In the genomic region with DNA sequence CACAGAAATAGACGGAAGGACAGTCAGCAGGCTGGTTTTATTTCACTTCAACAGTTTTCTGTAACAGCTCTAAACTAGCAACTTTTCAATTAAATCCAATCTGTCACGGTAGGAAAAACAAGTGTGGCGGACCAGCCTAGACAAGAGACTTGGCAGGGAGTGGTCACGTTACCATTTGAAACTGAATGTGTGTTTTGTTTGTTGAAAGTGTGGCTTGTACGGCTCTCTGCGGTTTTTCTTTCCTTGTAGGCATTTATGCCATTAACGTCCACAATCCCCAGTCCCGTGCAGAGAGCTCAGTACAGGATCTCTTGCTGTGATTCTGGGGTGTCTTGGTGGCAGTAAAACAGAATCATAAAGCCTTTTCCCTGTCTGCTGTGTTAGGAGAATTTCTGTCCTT, we compare ENCODE assay signal across 11 mouse cellular contexts.
DNase-seq lines count a peak whose midpoint lies in the region; ATAC-seq lines count a peak whose summit lies in the region.
"Had no signal": no experiment of that assay in that cellular context is flagged by ENCODE, and none has a peak within 500 bp of the region (broad histone marks: within the 10 kb centered on the region; RNA-seq: fewer than 3 reads in every experiment).

No protein-coding gene starts in this region.

- peak; percentile 69; the same call in 1 of the 2 replicates for ATAC-seq in midbrain, embryonic 13.5 days
- no peak for ATAC-seq in erythroid progenitor cell, adult 5-6 weeks (replicated peaks; ENCODE audit: low FRiP score, poor library complexity, severe bottlenecking)
- ATAC-seq: lung, postnatal 0 days had no signal

- H3K9ac ChIP-seq in midbrain, embryonic 13.5 days (replicated peaks): no peak overlapping the region

- H3K36me3 ChIP-seq in midbrain, embryonic 13.5 days: no peaks in the 10 kb centered on the region

- peaks cover 14% of the 10 kb centered on the region for H3K27me3 ChIP-seq in midbrain, embryonic 13.5 days

- intact Hi-C loops in gastrocnemius, postnatal 14 days (cut with DNase I; ENCODE audit: low total_unique reads): no loop called here

- peaks cover 6% of the 10 kb centered on the region; the same call in 1 of the 2 replicates for H3K4me1 ChIP-seq in midbrain, embryonic 13.5 days (replicated peaks)

- no peaks in the 10 kb centered on the region for H3K9me3 ChIP-seq in midbrain, embryonic 13.5 days

- no peak overlapping the region for H3K4me3 ChIP-seq in midbrain, embryonic 13.5 days (replicated peaks)

- DNase-seq in ES-CJ7 (ENCODE audit: low read depth, low spot score): peak; percentile 37
- DNase-seq in Muller cell, postnatal 12 days (ENCODE audit: inconsistent ontology term): peak; percentile 35
- peak; percentile 16 for DNase-seq in fibroblast of lung, adult 2 months (ENCODE audit: low read depth)
- no peak for DNase-seq in thymus, postnatal 10 days (ENCODE audit: low spot score in 2 of 2)
- no peak for DNase-seq in gastrocnemius, postnatal 14 days
- DNase-seq in left cerebral cortex, adult 9 months (ENCODE audit: low spot score in 2 of 2): no peak
- DNase-seq: kidney, postnatal 10 days; liver had no signal

- 0 out of 2 replicates have a peak overlapping the region, but pooled peaks have one; percentile 10 for H3K4me2 ChIP-seq in midbrain, embryonic 13.5 days (replicated peaks)

- WGBS in midbrain, embryonic 13.5 days: 25% methylated on average over 8 of the region's 8 CpGs

- no peak overlapping the region for H3K27ac ChIP-seq in midbrain, embryonic 13.5 days

Comparison
In these comparisons a context has a peak if more than half of its experiments do, and no peak if none do; other contexts are left out.
1. DNase-seq: peak in ES-CJ7 (single experiment), Muller cell, postnatal 12 days (single experiment) and fibroblast of lung, adult 2 months (single experiment); none in thymus, postnatal 10 days (0 of 2), gastrocnemius, postnatal 14 days (single experiment) and left cerebral cortex, adult 9 months (0 of 2).